Mouse (Mus musculus) inflammation-experienced regulatory T-cells (primary cell): ENCODE results near the gene Fam240a. TPM values are rescaled to one million over a fixed set of nuclear protein-coding genes. Genes with fewer than 3 reads are reported as not detected.

Source experiments
- polyA plus RNA-seq, 2 experiments: library from polyadenylated mRNA; unstranded; fragments of 100-300 nt; shearing (Covaris generic); gene quantifications; one replicate each; pipeline ENCODE4 v1.2.1; 2017

The Fam240a gene
- polyA plus RNA-seq: under 1 TPM in 1 of 2 experiments, not detected in 1; 0.81 TPM

DNA sequence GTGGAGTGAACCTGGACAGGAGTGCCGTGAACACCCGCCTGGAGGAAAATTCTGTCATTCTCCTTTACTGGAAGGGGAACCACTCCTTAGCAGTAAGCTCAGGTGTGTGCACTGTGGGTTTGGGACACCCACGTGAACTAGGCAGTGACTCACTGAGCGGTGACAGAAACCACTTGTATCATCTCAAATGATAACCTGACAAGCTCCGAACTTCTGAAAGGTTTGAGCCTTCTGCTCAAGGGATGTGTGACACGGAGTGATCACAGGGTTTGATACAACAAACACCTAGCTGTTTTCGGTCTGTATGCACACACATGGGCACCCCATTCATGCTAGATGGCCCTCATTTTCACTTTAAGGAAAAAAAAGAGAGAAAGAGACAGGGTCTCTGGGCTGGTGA lies at the start of gene Fam240a:
Gene Fam240a (minus strand): TSS at position 76 of the 400 bp plus-strand sequence.

GRCm38 (mm10) chr9:110951397-110951796 lies 34.7 kb upstream of the Fam240a start, which contains the start of gene Lrrc2:
TSS of gene Lrrc2 (plus strand) at chr9:110951545.

GRCm38 (mm10) chr9:110945926-110946325 lies 29.3 kb upstream of the Fam240a start, which contains the start of gene Tdgf1:
TSS of gene Tdgf1 (minus strand) at chr9:110946158.

GRCm38 (mm10) chr9:110879998-110880561 lies 36.6 kb downstream of the Fam240a start, which contains the start of gene Tmie:
TSS of gene Tmie (minus strand) at chr9:110880113.

DNA sequence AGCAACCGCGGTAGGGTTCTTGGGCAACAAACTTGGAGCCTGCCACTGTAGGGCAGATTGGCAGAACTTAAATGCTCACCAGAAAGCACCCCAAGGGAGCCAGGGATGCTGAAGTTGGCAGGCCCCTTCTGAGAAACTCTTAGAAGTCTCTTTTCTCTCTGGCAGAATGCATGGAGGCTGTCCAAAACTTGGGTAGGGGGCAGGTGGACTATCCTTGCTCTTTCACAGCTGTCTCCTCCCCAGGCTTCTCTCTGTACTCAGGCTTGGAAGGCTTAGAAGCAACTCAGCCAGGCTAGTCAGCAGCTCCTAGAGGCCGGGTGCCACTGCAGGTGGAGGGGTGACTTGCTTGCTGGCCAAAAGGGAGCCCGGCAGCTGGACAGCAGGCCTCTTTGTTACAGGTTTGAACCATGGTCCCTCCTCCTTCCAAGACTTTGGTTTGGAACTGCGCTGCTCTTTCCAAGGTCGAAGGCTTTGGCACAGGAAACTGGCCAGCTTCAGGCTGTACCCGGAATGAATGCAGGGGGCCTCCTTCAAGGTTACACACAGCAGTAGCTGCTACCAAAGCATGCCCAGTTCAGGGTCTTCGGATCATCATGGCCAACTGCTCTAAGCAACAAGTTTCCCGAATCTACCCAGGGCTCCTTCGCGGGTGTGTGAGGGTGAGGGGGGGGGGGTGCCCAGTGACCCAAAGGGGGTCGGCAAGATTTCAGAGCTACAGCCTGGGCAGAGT lies 37.3 kb downstream of the Fam240a start, which contains the start of gene Als2cl:
Gene Als2cl (plus strand): TSS at position 680 of the 730 bp plus-strand sequence.

Other genes starting within 250 kb of the Fam240a start
- not detected for gene Myl3, start 175.0 kb downstream of the Fam240a start, polyA plus RNA-seq
- under 1 TPM; 0.07 to 0.29 TPM for gene Pth1r, start 169.7 kb downstream of the Fam240a start, polyA plus RNA-seq
- gene Prss42, start 118.7 kb downstream of the Fam240a start, polyA plus RNA-seq: not detected
- 1 to 10 TPM in 1 of 2 experiments, under 1 TPM in 1; 0.34 to 2.1 TPM for gene Prss44, start 102.9 kb downstream of the Fam240a start, polyA plus RNA-seq
- gene Prss43, start 90.2 kb downstream of the Fam240a start, polyA plus RNA-seq: 1 to 10 TPM in 1 of 2 experiments, under 1 TPM in 1; 0.18 to 1.1 TPM
- gene Prss45, start 82.3 kb downstream of the Fam240a start, polyA plus RNA-seq: under 1 TPM in 1 of 2 experiments, not detected in 1; 0.86 TPM
- gene Prss46, start 72.4 kb downstream of the Fam240a start, polyA plus RNA-seq: not detected
- 1 to 10 TPM in 1 of 2 experiments, not detected in 1; 4.2 TPM for gene Prss50, start 58.9 kb downstream of the Fam240a start, polyA plus RNA-seq
- gene Als2cl, start 37.0 kb downstream of the Fam240a start, polyA plus RNA-seq: 10 to 100 TPM; 26.1 to 71.3 TPM
- 10 to 100 TPM in 1 of 2 experiments, 1 to 10 TPM in 1; 6.9 to 19.3 TPM for gene Tmie, start 36.7 kb downstream of the Fam240a start, polyA plus RNA-seq
- 1 to 10 TPM in 1 of 2 experiments, under 1 TPM in 1; 0.45 to 4.4 TPM for gene Tdgf1, start 29.3 kb upstream of the Fam240a start, polyA plus RNA-seq
- gene Lrrc2, start 34.7 kb upstream of the Fam240a start, polyA plus RNA-seq: under 1 TPM; 0.17 to 0.19 TPM
- not detected for gene Rtp3, start 73.7 kb upstream of the Fam240a start, polyA plus RNA-seq
- gene Ltf, start 102.4 kb upstream of the Fam240a start, polyA plus RNA-seq: under 1 TPM in 1 of 2 experiments, not detected in 1; 0.65 TPM
- gene Ccrl2, start 140.7 kb upstream of the Fam240a start, polyA plus RNA-seq: 10 to 100 TPM; 17.8 to 21.3 TPM
- 10 to 100 TPM; 34.5 to 43.2 TPM for gene Lrrfip2, start 200.7 kb upstream of the Fam240a start, polyA plus RNA-seq